Mouse (Mus musculus) left cerebral cortex, adult 2 months (tissue): ENCODE results near the gene Rab24. TPM values are rescaled to one million over a fixed set of nuclear protein-coding genes. Genes with fewer than 3 reads are reported as not detected.

Source experiments
- DNase-seq, 2 experiments: peaks; one replicate each; pipeline ENCODE4 v3.0.0; 2021 to 2022; ENCODE audit warnings: low spot score in 2 of 2, mixed read lengths in 1 of 2; ENCODE audit errors: extremely low spot score in 1 of 2
- H3K27ac ChIP-seq: fragments of 200-600 bp; 2 replicates; pipeline ENCODE4 v1.8.1; 2022
- H3K4me3 ChIP-seq: fragments of 200-600 bp; 2 replicates; pipeline ENCODE4 v1.8.1; 2022
- CTCF ChIP-seq: fragments of 200-600 bp; IDR thresholded peaks from 2 replicates; pipeline ENCODE4 v1.8.1; 2022; ENCODE audit warnings: antibody characterized with exemption, mild to moderate bottlenecking, moderate library complexity
- intact Hi-C: fragments of 180-260 bp; cut with DNase I; formaldehyde crosslinking; loops from one replicate; pipeline ENCODE4 v1.15.1; 2025
- total RNA-seq, 2 experiments: library from RNA; stranded (reverse); gene quantifications; 2 replicates each; pipeline ENCODE4 v1.2.3; 2021

Rab24 gene
- total RNA-seq, 2 experiments from 2014 or later, result 83.8 to 87.0 TPM

GRCm38 (mm10) chr13:55327633-55328032, 5.9 kb upstream of the Rab24 start:
- peak; percentile 88 for TF ChIP-seq CTCF
- H3K27ac ChIP-seq, result no peak overlapping the region
- intact Hi-C loops, result loop anchor here (2.0 to 5.0 kb wide), 4 partner anchors 35 to 190 kb away; partner anchors contain the start of gene Lman2

DNA sequence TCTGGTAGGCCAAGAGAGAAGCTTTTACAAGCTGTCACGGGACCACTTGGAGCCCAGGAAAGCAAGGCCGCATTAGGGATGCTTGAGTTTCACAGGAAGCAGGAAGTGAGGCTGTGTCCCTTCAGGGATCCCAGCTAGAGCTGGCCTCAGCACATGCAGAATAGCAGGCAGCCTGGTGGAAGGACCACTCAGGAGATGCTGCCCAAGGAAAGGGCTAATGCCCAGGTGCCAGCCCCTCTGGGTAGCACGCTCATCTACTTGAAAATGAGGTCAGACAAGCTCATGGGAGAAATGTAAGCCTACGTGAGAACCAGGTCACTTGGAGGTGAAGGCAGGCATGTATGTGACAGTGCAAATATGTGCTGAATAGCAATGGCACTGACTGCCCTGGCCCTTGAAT, 5.4 kb upstream of the Rab24 start:
- TF ChIP-seq CTCF, result no peak
- Histone ChIP-seq H3K4me3 (no peak overlapping the region), H3K27ac (peak overlapping the region; percentile 67)
- no peak for DNase-seq
- intact Hi-C loops, result loop anchor here (5.0 kb wide), 3 partner anchors 75 to 190 kb away; no protein-coding TSS in a partner anchor

More at GRCm38 (mm10) chr13:55327633-55328032, 5.9 kb upstream of the Rab24 start:
- H3K4me3 ChIP-seq, result no peak overlapping the region
- peak; percentile 92 to 94 for DNase-seq

GRCm38 (mm10) chr13:55325596-55325995, 3.9 kb upstream of the Rab24 start:
- no peak for TF ChIP-seq CTCF
- peak in 1 of 2 experiments; percentile 44 for DNase-seq
- Histone ChIP-seq H3K27ac (no peak overlapping the region; the same call in 1 of the 2 replicates), H3K4me3 (no peak overlapping the region)
- intact Hi-C loops, result loop anchor here (5.0 kb wide), 3 partner anchors 77 to 192 kb away; no protein-coding TSS in a partner anchor

GRCm38 (mm10) chr13:55322130-55322825, 532 bp upstream of the Rab24 start:
- Histone ChIP-seq H3K27ac (peak overlapping the region; percentile 83), H3K4me3 (peak overlapping the region; percentile 72)
- DNase-seq, result no peak
- TF ChIP-seq CTCF, result peak; percentile 54
- intact Hi-C loops, result no loop called here

DNA sequence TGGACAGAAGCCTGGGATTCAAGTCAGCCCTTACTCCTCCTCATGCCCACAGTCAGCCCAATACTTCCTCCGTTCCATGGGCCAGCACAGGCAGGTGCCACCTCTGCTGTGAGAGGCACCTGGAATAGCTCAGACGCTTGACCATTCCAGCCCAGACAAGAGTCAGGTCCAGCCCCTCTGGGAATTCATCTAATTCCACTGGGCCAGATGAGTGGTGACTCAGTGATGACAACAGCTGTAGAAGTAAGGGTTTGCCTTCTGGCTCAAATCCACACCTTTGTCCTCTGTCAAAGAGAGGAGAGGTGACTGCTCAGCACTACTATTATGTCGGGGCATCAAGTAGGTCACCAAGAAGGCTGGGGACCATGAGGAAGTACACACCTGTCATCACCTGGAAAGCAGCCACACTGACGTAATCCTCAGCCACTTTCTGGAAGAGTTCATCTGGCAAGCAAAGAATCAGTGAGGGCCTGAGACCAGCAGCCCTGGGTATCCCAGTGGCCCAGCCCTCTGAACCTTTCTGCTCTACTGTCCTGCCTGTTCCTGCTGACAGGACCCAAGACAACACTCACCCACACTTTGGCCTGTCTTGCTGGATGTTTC, 1.7 kb downstream of the Rab24 start, which contains the start of gene Prelid1:
Gene Prelid1 (plus strand): TSS at position 570 of the 603 bp plus-strand sequence.
- intact Hi-C loops, result no loop called here
- no peak for DNase-seq

DNA sequence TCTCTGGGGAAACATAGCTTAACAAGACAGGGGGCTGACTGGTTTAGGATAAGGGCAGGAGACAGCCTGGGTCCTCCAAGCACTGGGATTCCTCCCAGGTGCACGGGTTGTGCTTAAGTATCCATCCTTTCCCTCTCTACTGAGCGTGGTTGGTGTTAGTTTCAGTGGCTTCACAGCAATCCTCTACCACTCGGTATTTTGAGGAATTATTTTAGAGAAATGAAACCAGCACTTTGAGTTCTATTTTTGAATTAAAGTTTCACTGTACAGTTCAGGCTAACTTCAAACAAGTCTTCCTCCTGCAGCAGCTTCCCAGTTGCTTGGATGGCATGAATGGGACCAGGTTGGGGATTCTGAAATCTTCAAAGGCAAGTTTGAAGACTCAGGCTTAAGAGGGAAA, 3.4 kb downstream of the Rab24 start:
- DNase-seq, result no peak
- Histone ChIP-seq H3K4me3 (no peak overlapping the region), H3K27ac (no peak overlapping the region)
- intact Hi-C loops, result no loop called here
- TF ChIP-seq CTCF, result no peak

More for the DNA sequence above, 1.7 kb downstream of the Rab24 start, which contains the start of gene Prelid1:
- Histone ChIP-seq H3K27ac (peak within 1 kb of the TSS; percentile 83), H3K4me3 (peak within 1 kb of the TSS; percentile 72)
- no peak for TF ChIP-seq CTCF

GRCm38 (mm10) chr13:55314891-55315412, 6.8 kb downstream of the Rab24 start:
- intact Hi-C loops, result no loop called here
- DNase-seq, result no peak
- TF ChIP-seq CTCF, result no peak
- Histone ChIP-seq H3K27ac (no peak overlapping the region), H3K4me3 (no peak overlapping the region)

GRCm38 (mm10) chr13:55313051-55313450, 8.7 kb downstream of the Rab24 start:
- intact Hi-C loops, result no loop called here
- Histone ChIP-seq H3K4me3 (no peak overlapping the region), H3K27ac (peak overlapping the region; percentile 71; the same call in 1 of the 2 replicates)
- TF ChIP-seq CTCF, result no peak
- DNase-seq, result no peak

DNA sequence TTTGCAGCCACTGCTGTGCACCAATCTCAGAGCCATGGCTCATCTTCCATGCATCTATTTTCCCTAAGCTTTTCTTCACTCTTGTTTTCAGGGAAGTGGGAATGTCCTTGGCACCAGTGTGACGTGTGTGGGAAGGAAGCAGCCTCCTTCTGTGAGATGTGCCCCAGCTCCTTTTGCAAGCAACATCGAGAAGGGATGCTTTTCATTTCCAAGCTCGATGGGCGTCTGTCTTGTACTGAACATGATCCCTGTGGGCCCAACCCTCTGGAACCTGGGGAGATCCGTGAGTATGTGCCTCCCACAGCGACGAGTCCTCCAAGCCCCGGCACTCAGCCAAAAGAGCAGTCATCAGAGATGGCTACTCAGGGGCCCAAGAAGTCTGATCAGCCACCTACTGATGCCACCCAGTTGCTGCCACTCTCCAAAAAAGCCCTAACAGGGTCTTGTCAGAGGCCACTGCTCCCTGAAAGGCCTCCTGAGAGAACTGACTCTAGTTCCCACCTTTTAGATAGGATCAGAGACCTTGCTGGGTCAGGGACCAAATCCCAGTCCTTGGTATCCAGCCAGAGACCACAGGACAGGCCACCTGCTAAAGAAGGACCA, 9.6 kb downstream of the Rab24 start:
- TF ChIP-seq CTCF, result no peak
- peak; percentile 36 to 59 for DNase-seq
- no peak overlapping the region for H3K4me3 ChIP-seq
- peak overlapping the region; percentile 71 for H3K27ac ChIP-seq
- intact Hi-C loops, result no loop called here

- intact Hi-C loops, result loop anchor here (5.0 kb wide), 1 partner anchor 39 kb away; no protein-coding TSS in a partner anchor
- Histone ChIP-seq H3K4me3 (no peak overlapping the region), H3K27ac (no peak overlapping the region)
- no peak for DNase-seq
- TF ChIP-seq CTCF, result no peak
Measured at GRCm38 (mm10) chr13:55300913-55301312, 20.8 kb downstream of the Rab24 start.

DNA sequence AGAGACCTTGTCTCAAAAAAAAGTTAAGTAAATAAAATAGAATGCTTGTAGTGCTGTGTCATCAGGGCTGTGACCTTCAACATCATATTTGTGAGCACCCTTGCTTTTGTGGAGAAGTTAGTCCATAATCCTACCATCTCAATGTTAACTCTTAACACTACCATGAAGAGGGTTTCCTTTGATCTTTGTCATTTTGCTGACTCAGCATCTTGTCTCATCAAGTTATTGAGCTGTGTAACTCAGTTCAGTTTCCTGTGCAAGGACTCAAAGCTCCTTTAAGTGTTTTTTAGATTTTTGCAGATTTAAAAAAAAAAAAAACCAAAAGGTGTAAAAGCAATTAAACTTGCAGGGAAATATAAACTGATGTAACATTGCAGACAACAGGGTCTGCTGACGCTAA, 25.0 kb downstream of the Rab24 start:
- TF ChIP-seq CTCF, result no peak
- no peak for DNase-seq
- intact Hi-C loops, result no loop called here
- H3K4me3 ChIP-seq, result no peak overlapping the region
- H3K27ac ChIP-seq, result no peak overlapping the region

GRCm38 (mm10) chr13:55288854-55289253, 32.9 kb downstream of the Rab24 start:
- peak; percentile 35 for TF ChIP-seq CTCF
- no peak overlapping the region for H3K4me3 ChIP-seq
- no peak for DNase-seq
- no peak overlapping the region for H3K27ac ChIP-seq
- intact Hi-C loops, result no loop called here
